Mouse (Mus musculus): ENCODE results near the gene Fgfr4.

DNA sequence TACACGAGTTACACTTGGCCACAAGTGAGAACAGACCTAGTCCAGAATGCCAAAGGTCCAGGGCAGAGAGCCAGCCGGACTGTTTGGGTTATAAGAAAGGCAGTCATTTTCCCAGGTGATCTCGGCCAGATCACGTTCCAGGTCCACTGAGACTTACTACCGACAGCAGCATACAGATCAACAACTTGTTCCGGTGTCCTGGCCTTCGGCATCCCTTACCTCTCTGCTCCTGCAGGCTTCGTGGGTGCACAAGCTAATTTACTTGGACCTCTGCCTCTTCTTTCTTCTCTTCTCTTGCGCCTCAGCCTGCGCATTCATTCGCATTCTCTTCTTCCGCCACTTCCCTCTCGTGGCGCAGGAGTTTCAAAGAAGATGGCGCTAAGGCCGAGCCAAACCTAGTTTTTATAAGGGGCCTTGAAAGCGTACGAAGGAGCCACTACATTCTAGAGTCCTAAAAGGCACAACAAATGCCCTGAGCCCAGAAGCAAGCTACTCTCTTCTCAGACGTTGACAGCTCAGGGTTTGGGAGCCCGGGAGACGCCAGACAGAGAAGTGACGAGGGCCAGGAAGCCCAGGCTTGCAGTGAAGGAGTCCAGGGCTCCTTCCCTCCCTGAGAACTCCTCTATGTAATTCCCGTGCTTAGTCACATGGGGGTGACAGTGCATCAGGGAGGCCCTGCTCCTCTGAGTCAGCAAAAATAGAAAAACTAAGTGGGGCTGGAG, 29.9 kb downstream of the Fgfr4 start:
- peak; percentile 85 for TF ChIP-seq CTCF (IDR thresholded peaks at IDR 0.05; ENCODE audit: low read depth)
- no peak for TF ChIP-seq EP300 (IDR thresholded peaks at IDR 0.05; ENCODE audit: low read depth)

All from heart, postnatal 0 days (tissue).